Mouse (Mus musculus): ENCODE measurements at regions not wholly inside any gene's neighbourhood (a gene's known extent, or its start where the extent isn't known, plus 50 kb on each side); places are given as distances from the start of the nearest gene placed in this dataset.

DNA sequence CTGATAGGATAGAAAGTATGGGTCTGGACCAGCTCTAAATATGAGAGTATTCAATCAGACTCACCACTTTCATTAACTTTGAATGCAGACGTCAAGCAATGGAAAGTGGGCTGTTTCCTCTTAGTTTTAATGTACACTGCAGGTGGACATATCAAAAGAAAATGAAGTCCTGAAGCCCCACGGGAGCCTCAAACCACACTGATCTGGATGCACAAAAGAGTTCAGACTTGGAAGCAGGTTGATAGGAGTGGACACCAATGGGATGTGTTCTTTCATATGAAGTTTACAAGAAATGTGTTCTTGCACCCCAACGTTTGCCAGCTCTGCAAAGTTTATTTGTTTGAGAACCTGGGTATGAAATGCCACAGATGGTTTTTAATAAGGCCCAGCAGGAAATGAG lies 141.0 kb downstream of the Spata18 start:
- no peak for TF ChIP-seq CTCF (IDR thresholded peaks at IDR 0.05; ENCODE audit: low read depth, low read length)
- no peak for TF ChIP-seq POLR2A (IDR thresholded peaks at IDR 0.05; ENCODE audit: extremely low read depth, insufficient read depth, low read length)

All from liver, adult 2 months (tissue).